13 mouse cellular contexts compared by ENCODE assay signal in genomic region chr4:59278410-59278809, GRCm38 (mm10).
DNase-seq lines count a peak whose midpoint lies in the region; ATAC-seq lines count a peak whose summit lies in the region.
"Had no signal": no experiment of that assay in that cellular context is flagged by ENCODE, and none has a peak within 500 bp of the region (broad histone marks: within the 10 kb centered on the region; RNA-seq: fewer than 3 reads in every experiment).

No protein-coding gene starts in this region.

- no peak overlapping the region for H3K4me3 ChIP-seq in liver, embryonic 15.5 days (replicated peaks)
- H3K4me3 ChIP-seq: heart, embryonic 13.5 days; hindbrain, embryonic 15.5 days; limb, embryonic 10.5 days had no signal

- ATAC-seq in activated CD4-positive, CD25-positive, alpha-beta regulatory T cell, adult 4 months: peak; percentile 79
- peak; percentile 71; the same call in 1 of the 2 replicates for ATAC-seq in liver, embryonic 15.5 days (ENCODE audit: insufficient read depth)

- H3K9me3 ChIP-seq in liver, embryonic 15.5 days (replicated peaks): no peaks in the 10 kb centered on the region
- H3K9me3 ChIP-seq: heart, embryonic 13.5 days; hindbrain, embryonic 15.5 days; limb, embryonic 10.5 days had no signal

- H3K36me3 ChIP-seq in liver, embryonic 15.5 days (replicated peaks): no peaks in the 10 kb centered on the region
- H3K36me3 ChIP-seq: heart, embryonic 13.5 days; hindbrain, embryonic 15.5 days; limb, embryonic 10.5 days had no signal

- no peaks in the 10 kb centered on the region for H3K27me3 ChIP-seq in liver, embryonic 15.5 days
- H3K27me3 ChIP-seq: CH12.LX; heart, embryonic 13.5 days; hindbrain, embryonic 15.5 days had no signal

- H3K27ac ChIP-seq in liver, embryonic 15.5 days (replicated peaks): no peak overlapping the region
- H3K27ac ChIP-seq: heart, embryonic 13.5 days; hindbrain, embryonic 15.5 days; limb, embryonic 10.5 days had no signal

- no peak overlapping the region for H3K9ac ChIP-seq in liver, embryonic 15.5 days
- H3K9ac ChIP-seq: heart, embryonic 13.5 days; hindbrain, embryonic 15.5 days had no signal

- peaks cover 64% of the 10 kb centered on the region for H3K4me1 ChIP-seq in liver, embryonic 15.5 days (replicated peaks)
- H3K4me1 ChIP-seq: limb, embryonic 10.5 days had no signal

- peak overlapping the region; percentile 33; the same call in 1 of the 2 replicates for H3K4me2 ChIP-seq in liver, embryonic 15.5 days
- H3K4me2 ChIP-seq: heart, embryonic 13.5 days; hindbrain, embryonic 15.5 days had no signal

- DNase-seq in B cell, adult 2 months: peak; percentile 64 to 71
- DNase-seq in spleen, postnatal 36 days (ENCODE audit: low spot score in 2 of 2): peak; percentile 76 to 78
- DNase-seq in kidney, postnatal 14 days: no peak
- DNase-seq in left cerebral cortex, adult 18-20 months (ENCODE audit: low spot score in 2 of 2): no peak
- DNase-seq in right cerebral cortex, adult 2 months (ENCODE audit: low spot score in 2 of 2): no peak
- no peak for DNase-seq in layer of hippocampus, adult 9-10 months (ENCODE audit: low spot score)
- DNase-seq: kidney, postnatal 36 days had no signal

- 21% methylated on average over 7 of the region's 7 CpGs for WGBS in liver, embryonic 15.5 days (ENCODE audit: insufficient replicate concordance)

Comparison
In these comparisons a context has a peak if more than half of its experiments do, and no peak if none do; other contexts are left out.
1. DNase-seq: peak in B cell, adult 2 months (2 of 2) and spleen, postnatal 36 days (2 of 2); none in kidney, postnatal 14 days (single experiment), left cerebral cortex, adult 18-20 months (0 of 2), right cerebral cortex, adult 2 months (0 of 2) and layer of hippocampus, adult 9-10 months (single experiment).